Mouse (Mus musculus): ENCODE results near the gene Calu. TPM values are rescaled to one million over a fixed set of nuclear protein-coding genes. Genes with fewer than 3 reads are reported as not detected.
A peak's percentile ranks its signal among the peaks of the same experiment; 100 is the strongest.
"Not testable (repeated sequence)": the region's sequence is repeated elsewhere in the genome, so short reads cannot be mapped to it uniquely, and the experiment has no call there.

Calu gene
- polyA plus RNA-seq, 1 experiment from 2014 or later, result 458 TPM

GRCm38 (mm10) chr6:29346512-29346911 lies 1.4 kb upstream of the Calu start:
- H3K9me3 ChIP-seq (ENCODE audit: control insufficient read depth, low read length); H3K9ac ChIP-seq (ENCODE audit: low read length); H3K27ac ChIP-seq (replicated peaks in 1 of 2; ENCODE audit: control insufficient read depth in 1 of 2, insufficient read depth in 1 of 2, low read depth in 2 of 2, low read length in 2 of 2); H3K4me2 ChIP-seq (ENCODE audit: low read length); ATAC-seq (ENCODE audit: insufficient number of reproducible peaks, insufficient read depth, low FRiP score, low read depth); H3K36me3 ChIP-seq (ENCODE audit: control insufficient read depth, insufficient read depth, low read length); H3K27me3 ChIP-seq (ENCODE audit: control insufficient read depth, insufficient read depth, low read length); H3K4me3 ChIP-seq (ENCODE audit: control insufficient read depth in 1 of 2, insufficient read depth in 1 of 2, low read depth in 1 of 2, low read length in 2 of 2): not testable (repeated sequence)
- peaks cover 3 to 21% of the 10 kb centered on the region in 2 experiments; a peak in 3 of 4 replicates for H3K4me1 ChIP-seq (ENCODE audit: control insufficient read depth in 2 of 2, insufficient read depth in 2 of 2, low read length in 2 of 2)
- WGBS, result 90% methylated on average over 2 of the region's 2 CpGs

GRCm38 (mm10) chr6:29347189-29347588 lies 680 bp upstream of the Calu start:
- 42% methylated on average over 7 of the region's 7 CpGs for WGBS
- H3K4me2 ChIP-seq (ENCODE audit: low read length), result peak overlapping the region; percentile 66
- H3K9me3 ChIP-seq (ENCODE audit: control insufficient read depth, low read length), result no peaks in the 10 kb centered on the region
- peak overlapping the region; percentile 69 to 81 for H3K4me3 ChIP-seq (ENCODE audit: control insufficient read depth in 1 of 2, insufficient read depth in 1 of 2, low read depth in 1 of 2, low read length in 2 of 2)
- peak overlapping the region; percentile 80 to 98 for H3K27ac ChIP-seq (replicated peaks in 1 of 2; ENCODE audit: control insufficient read depth in 1 of 2, insufficient read depth in 1 of 2, low read depth in 2 of 2, low read length in 2 of 2)
- no peak for ATAC-seq (ENCODE audit: insufficient number of reproducible peaks, insufficient read depth, low FRiP score, low read depth)
- H3K36me3 ChIP-seq (ENCODE audit: control insufficient read depth, insufficient read depth, low read length), result no peaks in the 10 kb centered on the region
- H3K4me1 ChIP-seq (ENCODE audit: control insufficient read depth in 2 of 2, insufficient read depth in 2 of 2, low read length in 2 of 2), result peaks cover 3 to 27% of the 10 kb centered on the region in 2 experiments; a peak in 3 of 4 replicates
- peak overlapping the region; percentile 66 for H3K9ac ChIP-seq (ENCODE audit: low read length)
- H3K27me3 ChIP-seq (ENCODE audit: control insufficient read depth, insufficient read depth, low read length), result no peaks in the 10 kb centered on the region

- Histone ChIP-seq H3K9ac (ENCODE audit: low read length) (peak overlapping the region; percentile 89), H3K4me2 (ENCODE audit: low read length) (peak overlapping the region; percentile 75), H3K4me1 (ENCODE audit: control insufficient read depth in 2 of 2, insufficient read depth in 2 of 2, low read length in 2 of 2) (peaks cover 9 to 39% of the 10 kb centered on the region in 2 experiments), H3K27me3 (ENCODE audit: control insufficient read depth, insufficient read depth, low read length) (no peaks in the 10 kb centered on the region), H3K36me3 (ENCODE audit: control insufficient read depth, insufficient read depth, low read length) (no peaks in the 10 kb centered on the region), H3K9me3 (ENCODE audit: control insufficient read depth, low read length) (no peaks in the 10 kb centered on the region), H3K27ac (replicated peaks in 1 of 2; ENCODE audit: control insufficient read depth in 1 of 2, insufficient read depth in 1 of 2, low read depth in 2 of 2, low read length in 2 of 2) (peak overlapping the region; percentile 82 to 88), H3K4me3 (ENCODE audit: control insufficient read depth in 1 of 2, insufficient read depth in 1 of 2, low read depth in 1 of 2, low read length in 2 of 2) (peak overlapping the region; percentile 81 to 88)
- peak; percentile 43 for ATAC-seq (ENCODE audit: insufficient number of reproducible peaks, insufficient read depth, low FRiP score, low read depth)
- 0% methylated on average over 15 of the region's 15 CpGs for WGBS
Measured at GRCm38 (mm10) chr6:29348371-29348724, 479 bp downstream of the Calu start.

GRCm38 (mm10) chr6:29351613-29352012 lies 3.7 kb downstream of the Calu start:
- no peak overlapping the region for H3K4me3 ChIP-seq (ENCODE audit: control insufficient read depth in 1 of 2, insufficient read depth in 1 of 2, low read depth in 1 of 2, low read length in 2 of 2)
- no peak for ATAC-seq (ENCODE audit: insufficient number of reproducible peaks, insufficient read depth, low FRiP score, low read depth)
- H3K4me1 ChIP-seq (ENCODE audit: control insufficient read depth in 2 of 2, insufficient read depth in 2 of 2, low read length in 2 of 2), result peaks cover 12 to 50% of the 10 kb centered on the region in 2 experiments
- H3K36me3 ChIP-seq (ENCODE audit: control insufficient read depth, insufficient read depth, low read length), result peaks cover 7% of the 10 kb centered on the region
- H3K4me2 ChIP-seq (ENCODE audit: low read length), result no peak overlapping the region
- no peaks in the 10 kb centered on the region for H3K27me3 ChIP-seq (ENCODE audit: control insufficient read depth, insufficient read depth, low read length)
- no peak overlapping the region for H3K27ac ChIP-seq (replicated peaks in 1 of 2; ENCODE audit: control insufficient read depth in 1 of 2, insufficient read depth in 1 of 2, low read depth in 2 of 2, low read length in 2 of 2)
- H3K9ac ChIP-seq (ENCODE audit: low read length), result no peak overlapping the region
- no peaks in the 10 kb centered on the region for H3K9me3 ChIP-seq (ENCODE audit: control insufficient read depth, low read length)

GRCm38 (mm10) chr6:29352816-29353215 lies 4.9 kb downstream of the Calu start:
- Histone ChIP-seq H3K4me1 (ENCODE audit: control insufficient read depth in 2 of 2, insufficient read depth in 2 of 2, low read length in 2 of 2) (peaks cover 12 to 53% of the 10 kb centered on the region in 2 experiments), H3K4me3 (ENCODE audit: control insufficient read depth in 1 of 2, insufficient read depth in 1 of 2, low read depth in 1 of 2, low read length in 2 of 2) (peak overlapping the region in 1 of 2 experiments; percentile 2; a peak in 1 of 4 replicates), H3K36me3 (ENCODE audit: control insufficient read depth, insufficient read depth, low read length) (peaks cover 19% of the 10 kb centered on the region), H3K4me2 (ENCODE audit: low read length) (peak overlapping the region; percentile 53), H3K27me3 (ENCODE audit: control insufficient read depth, insufficient read depth, low read length) (no peaks in the 10 kb centered on the region), H3K9ac (ENCODE audit: low read length) (peak overlapping the region; percentile 26), H3K9me3 (ENCODE audit: control insufficient read depth, low read length) (no peaks in the 10 kb centered on the region), H3K27ac (replicated peaks in 1 of 2; ENCODE audit: control insufficient read depth in 1 of 2, insufficient read depth in 1 of 2, low read depth in 2 of 2, low read length in 2 of 2) (peak overlapping the region; percentile 44 to 73)
- 5% methylated on average over 5 of the region's 5 CpGs for WGBS
- no peak for ATAC-seq (ENCODE audit: insufficient number of reproducible peaks, insufficient read depth, low FRiP score, low read depth)

- peaks cover 7 to 32% of the 10 kb centered on the region in 2 experiments for H3K4me1 ChIP-seq (ENCODE audit: control insufficient read depth in 2 of 2, insufficient read depth in 2 of 2, low read length in 2 of 2)
- no peaks in the 10 kb centered on the region for H3K9me3 ChIP-seq (ENCODE audit: control insufficient read depth, low read length)
- peak overlapping the region; percentile 47 for H3K4me2 ChIP-seq (ENCODE audit: low read length)
- no peak for ATAC-seq (ENCODE audit: insufficient number of reproducible peaks, insufficient read depth, low FRiP score, low read depth)
- 80% methylated on average over 3 of the region's 3 CpGs for WGBS
- no peak overlapping the region for H3K4me3 ChIP-seq (ENCODE audit: control insufficient read depth in 1 of 2, insufficient read depth in 1 of 2, low read depth in 1 of 2, low read length in 2 of 2)
- H3K27me3 ChIP-seq (ENCODE audit: control insufficient read depth, insufficient read depth, low read length), result no peaks in the 10 kb centered on the region
- H3K27ac ChIP-seq (replicated peaks in 1 of 2; ENCODE audit: control insufficient read depth in 1 of 2, insufficient read depth in 1 of 2, low read depth in 2 of 2, low read length in 2 of 2), result peak overlapping the region; percentile 54 to 86; a peak in 3 of 4 replicates
- peak overlapping the region; percentile 14; the same call in 1 of the 2 replicates for H3K9ac ChIP-seq (ENCODE audit: low read length)
- peaks cover 61% of the 10 kb centered on the region for H3K36me3 ChIP-seq (ENCODE audit: control insufficient read depth, insufficient read depth, low read length)
Measured at GRCm38 (mm10) chr6:29359386-29359785, 11.5 kb downstream of the Calu start.

- Histone ChIP-seq H3K36me3 (ENCODE audit: control insufficient read depth, insufficient read depth, low read length) (peaks cover 65% of the 10 kb centered on the region), H3K4me3 (ENCODE audit: control insufficient read depth in 1 of 2, insufficient read depth in 1 of 2, low read depth in 1 of 2, low read length in 2 of 2) (no peak overlapping the region; a peak in 1 of 4 replicates), H3K4me2 (ENCODE audit: low read length) (peak overlapping the region; percentile 47), H3K27ac (replicated peaks in 1 of 2; ENCODE audit: control insufficient read depth in 1 of 2, insufficient read depth in 1 of 2, low read depth in 2 of 2, low read length in 2 of 2) (peak overlapping the region; percentile 79 to 86), H3K4me1 (ENCODE audit: control insufficient read depth in 2 of 2, insufficient read depth in 2 of 2, low read length in 2 of 2) (peaks cover 5 to 32% of the 10 kb centered on the region in 2 experiments), H3K9me3 (ENCODE audit: control insufficient read depth, low read length) (no peaks in the 10 kb centered on the region), H3K27me3 (ENCODE audit: control insufficient read depth, insufficient read depth, low read length) (no peaks in the 10 kb centered on the region), H3K9ac (ENCODE audit: low read length) (peak overlapping the region; percentile 14; the same call in 1 of the 2 replicates)
- WGBS, result 28% methylated on average over 6 of the region's 6 CpGs
- peak; percentile 57; the same call in 1 of the 2 replicates for ATAC-seq (ENCODE audit: insufficient number of reproducible peaks, insufficient read depth, low FRiP score, low read depth)
Measured at GRCm38 (mm10) chr6:29360211-29360610, 12.3 kb downstream of the Calu start.
